Mouse (Mus musculus): ENCODE measurements around the gene Pth1r. TPM values are rescaled to one million over a fixed set of nuclear protein-coding genes. Genes with fewer than 3 reads are reported as not detected.
A peak's percentile ranks its signal among the peaks of the same experiment; 100 is the strongest.

The Pth1r gene
- total RNA-seq, 2 experiments from 2014 or later: 6.4 to 8.3 TPM

DNA sequence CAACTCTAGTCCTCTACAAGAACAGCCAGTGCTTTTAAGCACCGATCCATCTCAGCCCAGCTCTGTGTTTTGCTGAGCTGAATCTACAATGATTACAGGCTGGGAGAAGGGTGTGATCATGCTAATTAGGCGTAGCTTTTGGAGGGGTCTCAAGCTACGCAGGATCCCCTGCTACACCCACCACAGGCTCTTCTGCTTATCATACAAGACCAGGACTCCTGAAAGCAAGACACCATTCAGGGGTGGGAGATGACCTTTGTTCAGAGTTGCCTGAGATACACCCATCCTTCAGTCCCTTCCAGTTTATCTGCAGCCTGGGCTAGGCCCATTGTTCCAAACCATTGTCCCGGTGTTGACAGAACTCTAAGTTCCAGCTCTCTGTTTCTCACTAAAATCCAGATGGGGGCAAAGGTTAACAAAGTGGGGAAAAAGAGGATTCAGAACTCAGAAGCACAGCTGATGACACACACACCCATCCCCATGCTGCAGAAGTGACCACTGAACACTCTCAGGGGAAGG is 6.0 kb upstream of the Pth1r start:
- intact Hi-C loops (cut with DNase I): no loop called here
- DNase-seq (ENCODE audit: low spot score in 2 of 2): no peak

- no peak for DNase-seq (ENCODE audit: low spot score in 2 of 2)
- intact Hi-C loops (cut with DNase I): no loop called here
Measured at GRCm38 (mm10) chr9:110751412-110751811, 4.5 kb upstream of the Pth1r start.

DNA sequence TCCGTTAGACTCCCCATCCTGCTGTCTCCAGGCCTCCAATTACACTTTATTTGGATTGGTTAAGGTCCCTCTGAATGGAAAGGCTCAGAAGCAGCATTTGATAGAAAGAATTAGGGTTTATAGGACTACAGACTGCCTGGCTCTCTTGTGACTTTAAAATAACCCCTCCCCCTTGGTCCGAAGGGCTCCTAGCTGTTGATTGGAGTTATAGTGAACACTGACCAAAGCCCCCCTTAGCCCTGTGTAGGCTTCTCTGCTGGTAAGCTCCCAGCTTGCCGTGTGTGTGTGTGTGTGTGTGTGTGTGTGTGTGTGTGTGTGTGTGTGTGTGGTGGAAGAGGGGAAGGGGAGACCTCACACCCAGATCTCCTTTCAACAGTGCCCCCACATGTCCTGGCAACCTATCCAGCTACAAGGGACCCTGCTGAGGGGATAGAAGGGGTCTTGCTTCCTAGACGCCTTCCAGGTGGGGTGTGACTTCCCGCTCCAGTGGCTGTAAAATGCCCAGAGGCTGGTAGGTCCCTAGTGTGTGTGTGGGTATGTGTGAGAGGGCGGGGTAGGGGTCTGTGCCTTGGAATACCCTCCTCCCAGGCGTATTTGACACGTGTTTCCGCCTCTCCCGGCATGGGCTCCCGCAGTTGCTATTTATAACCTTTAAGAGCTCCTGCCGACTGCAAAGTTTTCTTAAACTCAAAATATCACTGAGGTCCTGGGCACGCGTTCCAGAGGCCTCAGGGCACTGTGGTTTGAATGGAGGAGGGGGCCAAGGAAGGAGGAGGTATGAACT is 3.7 kb upstream of the Pth1r start:
- intact Hi-C loops (cut with DNase I): no loop called here
- no peak for DNase-seq (ENCODE audit: low spot score in 2 of 2)

GRCm38 (mm10) chr9:110748451-110748850 is 1.5 kb upstream of the Pth1r start:
- no peak for DNase-seq (ENCODE audit: low spot score in 2 of 2)
- intact Hi-C loops (cut with DNase I): no loop called here

- intact Hi-C loops (cut with DNase I): no loop called here
- no peak for DNase-seq (ENCODE audit: low spot score in 2 of 2)
Measured at GRCm38 (mm10) chr9:110746238-110746637, 707 bp downstream of the Pth1r start.

- no peak for DNase-seq (ENCODE audit: low spot score in 2 of 2)
- intact Hi-C loops (cut with DNase I): no loop called here
Measured at GRCm38 (mm10) chr9:110745752-110746151, 1.2 kb downstream of the Pth1r start.

- no peak for DNase-seq (ENCODE audit: low spot score in 2 of 2)
- intact Hi-C loops (cut with DNase I): no loop called here
Measured at GRCm38 (mm10) chr9:110743456-110744323, 3.3 kb downstream of the Pth1r start.

DNA sequence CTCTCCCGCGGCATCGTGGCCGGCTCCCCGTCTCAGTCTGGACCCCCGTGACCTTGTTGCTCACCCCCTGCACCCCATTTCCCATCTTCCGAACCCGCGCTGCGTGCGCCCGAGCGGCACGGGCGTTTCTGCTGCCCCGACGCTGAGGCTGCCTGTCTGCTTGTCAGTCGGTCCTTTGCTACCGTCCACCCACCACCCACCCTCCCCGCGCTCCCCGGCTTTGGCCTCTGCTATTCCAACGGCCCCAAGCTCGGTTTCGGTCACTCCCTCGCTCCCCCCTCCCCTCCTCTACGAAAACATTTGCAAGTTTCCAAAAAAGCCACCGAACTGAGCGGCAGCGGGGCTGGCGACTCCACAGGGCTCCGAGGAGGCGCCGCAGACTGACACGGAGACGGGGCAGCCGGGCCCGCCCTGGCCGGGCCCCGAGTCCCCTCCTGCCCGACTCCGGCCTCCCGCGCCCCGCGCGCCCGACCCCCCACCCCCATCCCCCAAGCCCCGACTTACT is 3.9 kb downstream of the Pth1r start:
- no peak for DNase-seq (ENCODE audit: low spot score in 2 of 2)
- intact Hi-C loops (cut with DNase I): no loop called here

- DNase-seq (ENCODE audit: low spot score in 2 of 2): no peak
- intact Hi-C loops (cut with DNase I): no loop called here
Measured at GRCm38 (mm10) chr9:110742295-110742950, 4.5 kb downstream of the Pth1r start.

GRCm38 (mm10) chr9:110741711-110742294 is 5.1 kb downstream of the Pth1r start, which contains the start of gene Myl3:
Myl3 (plus strand) TSS chr9:110741861.
- no peak for DNase-seq (ENCODE audit: low spot score in 2 of 2)
- intact Hi-C loops (cut with DNase I): no loop called here

- intact Hi-C loops (cut with DNase I): loop anchor here (10.0 kb wide), 1 partner anchor 215 kb away; the partner anchor contains the start of gene Lrrc2
- DNase-seq (ENCODE audit: low spot score in 2 of 2): no peak
Measured at GRCm38 (mm10) chr9:110739961-110740360, 7.0 kb downstream of the Pth1r start.

- intact Hi-C loops (cut with DNase I): loop anchor here (10.0 kb wide), 1 partner anchor 217 kb away; the partner anchor contains the start of gene Lrrc2
- no peak for DNase-seq (ENCODE audit: low spot score in 2 of 2)
Measured at GRCm38 (mm10) chr9:110738054-110738453, 8.9 kb downstream of the Pth1r start.

- intact Hi-C loops (cut with DNase I): loop anchor here (10.0 kb wide), 1 partner anchor 218 kb away; the partner anchor contains the start of gene Lrrc2
- DNase-seq (ENCODE audit: low spot score in 2 of 2): no peak
Measured at GRCm38 (mm10) chr9:110736362-110736761, 10.6 kb downstream of the Pth1r start.

- intact Hi-C loops (cut with DNase I): loop anchor here (10.0 kb wide), 1 partner anchor 221 kb away; the partner anchor contains the start of gene Lrrc2
- DNase-seq (ENCODE audit: low spot score in 2 of 2): no peak
Measured at GRCm38 (mm10) chr9:110734154-110734553, 12.8 kb downstream of the Pth1r start.

DNA sequence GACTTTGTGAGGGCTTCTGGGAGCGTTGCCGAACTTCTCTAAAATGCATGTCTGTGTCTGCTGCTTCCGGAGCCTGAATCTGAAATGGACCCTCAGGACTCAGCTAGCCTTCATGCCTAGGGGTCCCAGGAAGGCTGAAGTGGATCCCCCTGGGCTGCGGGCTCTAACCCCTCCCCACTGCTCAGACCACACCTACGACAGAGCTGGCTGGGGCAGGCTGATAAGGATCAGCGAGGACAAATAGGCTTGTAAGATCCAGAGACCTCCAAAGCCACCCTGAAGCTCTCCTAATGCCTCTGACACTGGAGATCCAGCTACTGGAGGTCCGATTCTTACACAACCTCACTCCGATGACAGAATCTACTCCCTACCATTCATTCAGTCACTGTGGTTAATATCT is 13.8 kb downstream of the Pth1r start:
- intact Hi-C loops (cut with DNase I): loop anchor here (10.0 kb wide), 1 partner anchor 222 kb away; the partner anchor contains the start of gene Lrrc2
- no peak for DNase-seq (ENCODE audit: low spot score in 2 of 2)

DNA sequence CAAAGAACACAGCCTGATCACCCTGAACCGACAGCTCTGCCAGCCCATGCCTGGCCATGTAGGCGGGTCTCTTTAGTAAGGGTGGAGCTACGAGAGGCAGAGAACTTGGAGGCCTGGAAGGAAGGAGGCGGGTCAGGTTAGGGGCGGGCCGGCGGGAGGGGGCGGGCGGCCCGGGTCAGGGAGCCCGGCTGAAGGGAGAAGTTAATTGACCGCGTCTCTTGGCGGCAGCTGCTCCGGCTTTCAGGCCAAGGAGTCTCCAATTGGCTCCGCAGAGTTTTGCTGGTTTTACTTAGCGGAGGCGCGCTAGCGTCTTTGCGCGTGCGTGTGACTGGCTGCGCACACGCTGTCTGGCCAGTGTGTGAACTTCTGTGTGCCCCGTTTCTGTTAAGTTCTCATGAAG is 14.3 kb downstream of the Pth1r start:
- DNase-seq (ENCODE audit: low spot score in 2 of 2): peak; percentile 43 to 52
- intact Hi-C loops (cut with DNase I): loop anchor here (10.0 kb wide), 1 partner anchor 222 kb away; the partner anchor contains the start of gene Lrrc2

DNA sequence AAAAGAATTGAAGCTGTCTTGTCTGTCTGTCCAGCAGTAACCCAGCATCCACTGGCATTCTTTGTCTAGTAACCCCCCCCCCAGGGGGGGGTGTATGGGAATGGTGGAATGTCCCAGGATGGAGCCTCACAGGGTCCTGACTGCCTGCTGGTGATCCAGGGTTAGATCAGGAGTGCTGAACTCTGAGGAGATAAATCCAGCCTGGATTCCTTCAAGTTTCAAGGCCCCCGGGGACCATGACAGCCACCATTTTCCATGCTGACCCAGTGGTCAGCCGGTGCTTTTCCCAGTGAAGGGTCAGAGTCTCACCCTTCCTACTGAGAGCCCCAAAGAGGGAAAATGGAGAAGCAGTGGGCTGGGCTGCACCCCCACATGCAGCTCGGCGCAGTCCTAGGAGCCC is 15.1 kb downstream of the Pth1r start:
- DNase-seq (ENCODE audit: low spot score in 2 of 2): no peak
- intact Hi-C loops (cut with DNase I): loop anchor here (10.0 kb wide), 1 partner anchor 223 kb away; the partner anchor contains the start of gene Lrrc2

DNA sequence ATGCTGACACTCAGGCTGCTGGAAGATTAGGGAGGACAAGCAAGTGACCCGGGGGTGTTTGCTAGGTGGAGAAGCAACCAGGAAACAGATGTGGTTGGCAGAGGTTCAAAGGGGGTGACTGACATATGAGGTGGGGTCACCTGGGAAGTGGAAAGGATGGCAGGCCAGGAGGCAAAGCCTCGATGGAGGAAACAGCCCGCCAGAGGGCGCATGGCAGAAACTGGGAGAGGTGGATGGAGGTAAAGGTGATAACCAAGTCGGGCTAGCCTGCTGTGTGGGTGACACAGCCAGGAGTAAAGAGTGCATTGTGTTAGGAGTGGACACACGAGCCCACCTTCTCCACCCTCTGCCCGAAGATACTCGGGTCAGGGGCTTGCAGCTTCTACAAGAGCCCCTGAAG is 17.1 kb downstream of the Pth1r start:
- peak in 1 of 2 experiments; percentile 58 for DNase-seq (ENCODE audit: low spot score in 2 of 2)
- intact Hi-C loops (cut with DNase I): loop anchor here (10.0 kb wide), 1 partner anchor 225 kb away; the partner anchor contains the start of gene Lrrc2

DNA sequence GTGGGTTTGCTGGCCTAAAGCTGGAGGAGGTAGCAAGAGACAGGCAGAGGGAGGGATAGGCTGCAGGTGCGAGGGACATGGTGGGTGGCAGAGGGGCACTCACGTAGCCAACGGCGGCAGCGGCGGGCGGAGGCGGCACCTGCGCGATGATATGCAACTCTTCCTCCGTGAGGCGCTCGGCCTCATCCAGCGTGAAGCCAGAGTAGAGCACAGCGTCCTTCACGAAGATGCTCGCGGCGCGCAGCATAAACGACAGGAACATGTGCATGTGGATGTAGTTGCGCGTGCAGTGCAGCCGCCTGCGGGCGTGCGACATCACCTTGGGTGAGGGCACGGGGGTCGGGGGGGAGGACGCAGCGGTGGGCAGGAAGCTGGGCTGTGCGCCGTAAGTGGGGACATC is 20.1 kb downstream of the Pth1r start:
- DNase-seq (ENCODE audit: low spot score in 2 of 2): peak; percentile 47 to 50
- intact Hi-C loops (cut with DNase I): no loop called here
